Mouse (Mus musculus): Measurements from ENCODE around the gene Prkce. TPM values are rescaled to one million over a fixed set of nuclear protein-coding genes. Genes with fewer than 3 reads are reported as not detected.

Prkce gene
- polyA plus RNA-seq, 1 experiment from 2014 or later = 6.7 TPM

GRCm38 (mm10) chr17:86184552-86185209, 17.1 kb downstream of the Prkce start:
- H3K9ac ChIP-seq = no peak overlapping the region
- no peaks in the 10 kb centered on the region for H3K36me3 ChIP-seq
- no peaks in the 10 kb centered on the region for H3K27me3 ChIP-seq
- no peaks in the 10 kb centered on the region for H3K9me3 ChIP-seq
- no peak overlapping the region for H3K4me3 ChIP-seq
- WGBS = 27% methylated on average over 9 of the region's 9 CpGs
- peaks cover 25% of the 10 kb centered on the region for H3K4me1 ChIP-seq
- H3K4me2 ChIP-seq = 0 out of 2 replicates have a peak overlapping the region, but pooled peaks have one; percentile 37
- peak; percentile 72 for ATAC-seq (ENCODE audit: borderline replicate concordance, extremely low read depth, low FRiP score, low TSS enrichment)
- peak overlapping the region; percentile 57; the same call in 1 of the 2 replicates for H3K27ac ChIP-seq

DNA sequence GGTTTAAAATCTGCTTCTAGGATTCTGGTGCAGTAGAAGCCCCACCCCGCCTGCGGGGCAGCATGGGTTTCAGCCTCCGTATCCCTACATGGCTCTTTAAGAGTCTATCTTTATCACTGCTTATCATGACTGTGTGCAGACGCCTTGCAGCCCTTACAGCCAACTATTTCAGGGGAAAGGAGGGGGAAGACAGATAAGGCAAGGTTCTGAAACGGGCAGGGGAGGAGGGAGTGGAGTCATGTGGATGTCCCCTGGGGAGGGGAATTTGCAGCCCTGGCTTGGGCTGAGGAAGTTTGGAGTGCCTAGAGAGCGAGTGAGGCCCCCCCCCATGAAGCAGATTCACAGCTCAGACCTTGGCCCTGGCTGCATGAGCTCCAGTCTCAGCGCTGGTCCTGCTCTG, 18.0 kb downstream of the Prkce start:
- Histone ChIP-seq H3K27me3 (no peaks in the 10 kb centered on the region), H3K4me2 (peak overlapping the region; percentile 37), H3K36me3 (no peaks in the 10 kb centered on the region), H3K9ac (0 out of 2 replicates have a peak overlapping the region, but pooled peaks have one; percentile 13), H3K27ac (peak overlapping the region; percentile 57), H3K9me3 (no peaks in the 10 kb centered on the region), H3K4me3 (no peak overlapping the region), H3K4me1 (peaks cover 25% of the 10 kb centered on the region)
- ATAC-seq (ENCODE audit: borderline replicate concordance, extremely low read depth, low FRiP score, low TSS enrichment) = peak; percentile 67
- 9% methylated on average over 7 of the region's 7 CpGs for WGBS

DNA sequence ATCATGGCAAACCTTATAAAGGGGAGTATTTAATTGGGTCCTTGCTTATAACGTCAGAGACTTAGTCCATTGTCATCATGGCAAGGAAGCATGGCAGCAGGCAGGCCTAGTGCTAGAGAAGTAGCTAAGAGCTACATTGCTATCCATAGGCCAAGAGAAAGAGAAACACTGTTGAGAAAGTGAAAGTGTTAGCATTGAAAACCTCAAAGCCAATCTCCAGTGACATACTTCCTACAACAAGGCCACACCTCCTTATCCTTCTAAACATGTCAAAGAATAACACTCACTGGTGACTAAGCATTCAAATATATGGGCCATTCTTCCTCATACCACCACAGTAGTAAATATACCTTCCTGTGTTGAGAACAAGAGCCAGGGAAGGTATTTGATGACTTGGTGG, 20.2 kb downstream of the Prkce start:
- ATAC-seq (ENCODE audit: borderline replicate concordance, extremely low read depth, low FRiP score, low TSS enrichment) = no peak
- Histone ChIP-seq H3K4me1 (peaks cover 25% of the 10 kb centered on the region), H3K36me3 (no peaks in the 10 kb centered on the region), H3K9ac (no peak overlapping the region), H3K27me3 (no peaks in the 10 kb centered on the region), H3K4me3 (no peak overlapping the region), H3K9me3 (no peaks in the 10 kb centered on the region), H3K27ac (no peak overlapping the region), H3K4me2 (no peak overlapping the region)
- 74% methylated on average over 1 of the region's 1 CpGs for WGBS

DNA sequence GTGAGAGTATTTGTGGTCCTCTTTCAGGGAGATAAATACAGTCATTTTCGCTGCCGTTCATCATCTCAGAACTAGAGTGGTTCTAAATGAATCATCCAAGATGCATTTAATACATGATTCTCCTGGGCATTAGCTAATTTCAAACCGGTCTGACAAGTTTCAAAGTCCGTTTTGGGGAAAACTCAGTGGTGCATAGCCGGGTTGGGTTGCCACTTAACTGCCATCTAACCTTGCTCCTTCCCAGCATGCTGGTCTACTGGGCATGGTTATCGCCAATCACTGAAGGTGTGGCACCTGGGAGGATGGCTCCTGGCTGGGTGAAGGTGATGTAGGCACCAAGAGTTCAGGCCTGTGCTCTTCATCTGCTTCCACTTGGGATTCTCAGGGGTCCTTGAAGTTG, 26.4 kb downstream of the Prkce start:
- Histone ChIP-seq H3K4me3 (no peak overlapping the region), H3K4me1 (no peaks in the 10 kb centered on the region), H3K36me3 (no peaks in the 10 kb centered on the region), H3K27ac (no peak overlapping the region), H3K9ac (no peak overlapping the region), H3K9me3 (no peaks in the 10 kb centered on the region), H3K4me2 (no peak overlapping the region), H3K27me3 (no peaks in the 10 kb centered on the region)
- no peak for ATAC-seq (ENCODE audit: borderline replicate concordance, extremely low read depth, low FRiP score, low TSS enrichment)
- WGBS = 74% methylated on average over 6 of the region's 6 CpGs

- 65% methylated on average over 8 of the region's 8 CpGs for WGBS
- no peaks in the 10 kb centered on the region for H3K4me1 ChIP-seq
- ATAC-seq (ENCODE audit: borderline replicate concordance, extremely low read depth, low FRiP score, low TSS enrichment) = no peak
Measured at GRCm38 (mm10) chr17:86194921-86195320, 27.3 kb downstream of the Prkce start.

GRCm38 (mm10) chr17:86198496-86199465, 31.2 kb downstream of the Prkce start:
- Histone ChIP-seq H3K36me3 (no peaks in the 10 kb centered on the region), H3K9me3 (no peaks in the 10 kb centered on the region), H3K4me2 (no peak overlapping the region), H3K9ac (no peak overlapping the region), H3K27ac (no peak overlapping the region), H3K4me1 (peaks cover 10% of the 10 kb centered on the region; the same call in 1 of the 2 replicates), H3K4me3 (no peak overlapping the region), H3K27me3 (no peaks in the 10 kb centered on the region)
- WGBS = 82% methylated on average over 16 of the region's 16 CpGs
- no peak for ATAC-seq (ENCODE audit: borderline replicate concordance, extremely low read depth, low FRiP score, low TSS enrichment)

More at GRCm38 (mm10) chr17:86194921-86195320, 27.3 kb downstream of the Prkce start:
- Histone ChIP-seq H3K36me3 (no peaks in the 10 kb centered on the region), H3K4me2 (no peak overlapping the region), H3K27ac (no peak overlapping the region), H3K9ac (no peak overlapping the region), H3K9me3 (no peaks in the 10 kb centered on the region), H3K27me3 (no peaks in the 10 kb centered on the region), H3K4me3 (no peak overlapping the region)

DNA sequence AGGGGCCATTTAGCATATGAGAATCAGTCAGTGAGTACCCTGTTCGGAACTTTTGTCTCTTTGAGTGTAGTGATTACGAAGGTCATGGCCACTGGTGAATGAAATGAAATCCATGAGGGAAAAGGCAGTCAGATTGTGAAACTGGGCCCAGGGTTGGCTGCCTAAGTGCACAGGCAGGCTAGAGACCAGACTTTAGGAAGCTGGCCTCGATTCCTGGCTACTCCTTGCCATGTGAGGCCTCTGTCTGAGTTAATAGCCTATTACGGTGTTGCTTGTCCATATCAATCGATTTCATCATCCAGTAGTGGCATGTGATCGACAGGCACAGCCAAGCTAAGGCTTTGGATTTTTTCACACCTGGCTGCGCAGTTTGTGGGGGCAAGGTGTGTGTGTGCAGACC, 34.4 kb downstream of the Prkce start:
- Histone ChIP-seq H3K4me1 (peaks cover 14% of the 10 kb centered on the region; the same call in 1 of the 2 replicates), H3K4me3 (no peak overlapping the region), H3K36me3 (no peaks in the 10 kb centered on the region), H3K27ac (no peak overlapping the region), H3K27me3 (no peaks in the 10 kb centered on the region), H3K4me2 (no peak overlapping the region), H3K9me3 (no peaks in the 10 kb centered on the region), H3K9ac (no peak overlapping the region)
- WGBS = 90% methylated on average over 7 of the region's 7 CpGs
- ATAC-seq (ENCODE audit: borderline replicate concordance, extremely low read depth, low FRiP score, low TSS enrichment) = no peak

GRCm38 (mm10) chr17:86202972-86203371, 35.4 kb downstream of the Prkce start:
- Histone ChIP-seq H3K4me2 (no peak overlapping the region), H3K4me1 (peaks cover 14% of the 10 kb centered on the region; the same call in 1 of the 2 replicates), H3K4me3 (no peak overlapping the region), H3K27ac (no peak overlapping the region), H3K9ac (no peak overlapping the region), H3K36me3 (no peaks in the 10 kb centered on the region), H3K27me3 (no peaks in the 10 kb centered on the region), H3K9me3 (no peaks in the 10 kb centered on the region)
- 82% methylated on average over 6 of the region's 6 CpGs for WGBS
- ATAC-seq (ENCODE audit: borderline replicate concordance, extremely low read depth, low FRiP score, low TSS enrichment) = no peak

GRCm38 (mm10) chr17:86203531-86204450, 36.2 kb downstream of the Prkce start:
- no peak for ATAC-seq (ENCODE audit: borderline replicate concordance, extremely low read depth, low FRiP score, low TSS enrichment)
- H3K4me1 ChIP-seq = peaks cover 14% of the 10 kb centered on the region; the same call in 1 of the 2 replicates
- H3K4me2 ChIP-seq = no peak overlapping the region
- no peaks in the 10 kb centered on the region for H3K9me3 ChIP-seq
- no peak overlapping the region for H3K9ac ChIP-seq
- H3K4me3 ChIP-seq = no peak overlapping the region
- H3K27ac ChIP-seq = no peak overlapping the region
- 59% methylated on average over 20 of the region's 20 CpGs for WGBS
- H3K27me3 ChIP-seq = no peaks in the 10 kb centered on the region
- no peaks in the 10 kb centered on the region for H3K36me3 ChIP-seq

DNA sequence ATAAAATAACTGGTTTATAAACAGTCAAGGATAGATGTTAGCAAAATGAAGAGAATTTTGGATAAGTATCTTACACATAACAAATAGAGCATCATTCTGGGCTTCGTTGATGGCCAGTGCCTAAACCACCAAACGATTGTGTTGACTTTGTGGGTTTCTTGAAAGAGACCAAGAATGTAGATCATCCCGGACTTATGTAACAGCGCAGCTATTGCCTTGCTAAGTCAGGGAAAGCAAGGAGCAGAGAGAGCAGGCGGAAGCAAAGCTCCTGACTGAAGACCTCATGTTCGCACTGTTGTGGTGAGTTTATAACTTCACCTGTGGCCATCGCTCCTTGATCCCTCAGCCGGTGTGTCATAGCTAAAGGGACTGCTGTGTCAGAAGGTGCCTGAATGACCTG, 38.7 kb downstream of the Prkce start:
- H3K4me1 ChIP-seq = peaks cover 14% of the 10 kb centered on the region; the same call in 1 of the 2 replicates
- 85% methylated on average over 8 of the region's 8 CpGs for WGBS
- H3K27ac ChIP-seq = no peak overlapping the region
- H3K9me3 ChIP-seq = no peaks in the 10 kb centered on the region
- no peaks in the 10 kb centered on the region for H3K27me3 ChIP-seq
- H3K9ac ChIP-seq = no peak overlapping the region
- no peak for ATAC-seq (ENCODE audit: borderline replicate concordance, extremely low read depth, low FRiP score, low TSS enrichment)
- H3K4me2 ChIP-seq = no peak overlapping the region
- no peak overlapping the region for H3K4me3 ChIP-seq
- no peaks in the 10 kb centered on the region for H3K36me3 ChIP-seq
